Mouse (Mus musculus) yolk sac, embryonic 10.5 days (tissue): ENCODE data around the gene Tex52.
A peak's percentile ranks its signal among the peaks of the same experiment; 100 is the strongest.

Source experiments
- DNase-seq: peaks from one replicate; pipeline ENCODE4 v3.0.0-alpha.2; 2017; ENCODE audit warnings: low spot score

Gene Tex52

DNA sequence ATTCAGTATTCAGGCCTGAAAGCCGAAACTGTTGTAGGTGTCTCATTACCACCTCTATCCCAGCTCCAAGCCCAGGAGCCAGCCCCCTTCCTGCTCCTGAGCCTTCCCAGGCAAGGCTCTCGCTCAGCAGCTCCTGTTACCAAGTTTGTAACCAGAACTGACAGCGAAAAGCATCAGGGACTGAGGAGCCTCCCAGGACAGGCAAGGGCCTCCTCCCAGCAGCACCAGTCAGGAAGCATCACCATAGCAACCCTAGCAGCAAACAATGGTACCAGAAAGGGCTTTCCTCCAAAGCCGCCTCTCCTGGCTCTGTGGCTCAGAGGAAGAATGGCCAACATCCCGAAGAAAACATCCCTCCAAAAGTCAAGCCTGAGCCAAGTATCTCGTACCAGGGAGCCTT is at the start of gene Tex52, which contains the start of gene Gm44596:
Gene Tex52, plus strand, starts transcription at position 265 of the 400 bp plus-strand sequence.
Gene Gm44596, plus strand, starts transcription at position 312 of the 400 bp plus-strand sequence.
- no peak for DNase-seq

DNA sequence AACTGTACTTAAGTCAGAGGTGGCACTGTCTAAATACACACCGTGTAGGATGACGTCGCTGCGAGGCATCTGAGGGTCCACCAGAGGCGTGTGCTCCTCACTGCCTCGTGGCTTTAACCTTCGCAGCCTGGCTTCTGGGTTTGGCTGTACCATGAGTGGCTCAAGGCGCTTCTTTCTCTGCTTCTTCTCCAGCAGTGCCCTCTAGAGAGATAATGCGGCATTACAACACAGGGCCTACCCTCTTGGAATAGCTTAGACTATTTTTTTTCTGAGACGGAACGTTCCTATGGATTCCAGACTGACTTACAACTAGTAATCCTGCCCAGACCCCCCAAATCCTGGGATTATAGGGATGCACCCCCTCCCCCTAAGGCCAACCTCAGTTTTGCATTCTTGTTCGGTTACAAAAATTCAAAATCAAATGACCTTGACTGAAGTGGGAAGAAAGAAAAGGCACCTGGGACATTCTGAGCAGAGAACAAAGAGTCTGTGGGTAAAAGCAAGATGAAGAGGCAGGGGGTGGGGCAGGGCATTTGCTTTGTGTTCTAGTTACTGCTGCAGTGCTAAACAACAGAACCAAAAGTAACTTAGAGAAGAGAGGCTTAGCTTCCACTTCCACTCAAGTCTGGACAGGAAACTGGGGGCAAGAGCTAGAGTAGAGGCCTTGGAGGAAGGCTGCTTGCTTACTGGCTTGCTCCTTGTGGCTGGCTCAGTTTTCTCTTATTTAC is 40.7 kb upstream of the Tex52 start:
- DNase-seq, result peak; percentile 77

DNA sequence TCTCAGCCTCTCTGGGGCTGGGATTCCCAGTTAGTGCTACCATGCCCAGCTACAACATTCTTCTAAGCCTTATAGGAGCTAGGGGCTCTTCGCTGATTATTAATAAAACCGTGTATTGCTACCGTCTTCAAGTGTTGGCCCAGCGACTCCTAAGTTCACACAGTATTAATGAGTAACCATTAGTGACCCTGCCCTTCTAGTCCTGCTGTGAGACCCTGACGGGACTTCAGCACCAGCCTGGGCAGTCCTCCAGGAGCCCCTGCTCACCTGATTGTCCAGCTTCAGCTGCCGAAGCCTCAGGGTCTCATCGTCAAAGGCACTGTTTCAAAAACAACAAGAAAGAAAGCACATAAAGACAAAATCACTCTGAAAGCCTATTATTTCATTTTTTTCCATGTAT is 37.8 kb upstream of the Tex52 start:
- DNase-seq, result peak; percentile 60

DNA sequence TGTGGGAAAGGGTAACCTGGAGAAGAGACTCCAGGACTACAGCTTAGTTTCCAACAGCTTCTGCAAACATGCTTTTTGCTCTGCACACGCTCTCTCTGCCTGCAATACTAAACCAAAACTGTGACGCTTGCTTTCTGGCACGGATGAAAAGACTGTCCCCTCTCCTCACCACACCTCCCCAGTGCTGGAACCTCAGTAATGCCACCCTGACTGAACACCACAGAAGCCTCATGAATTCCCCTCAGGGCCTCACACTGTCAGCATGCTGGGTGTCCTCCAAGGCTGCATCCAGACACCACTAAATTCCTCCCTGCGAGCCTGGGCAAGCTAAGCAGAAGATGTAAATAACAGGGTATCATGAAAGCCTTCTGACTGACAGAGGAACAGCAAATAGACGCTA is 36.4 kb upstream of the Tex52 start:
- DNase-seq, result peak; percentile 36

DNA sequence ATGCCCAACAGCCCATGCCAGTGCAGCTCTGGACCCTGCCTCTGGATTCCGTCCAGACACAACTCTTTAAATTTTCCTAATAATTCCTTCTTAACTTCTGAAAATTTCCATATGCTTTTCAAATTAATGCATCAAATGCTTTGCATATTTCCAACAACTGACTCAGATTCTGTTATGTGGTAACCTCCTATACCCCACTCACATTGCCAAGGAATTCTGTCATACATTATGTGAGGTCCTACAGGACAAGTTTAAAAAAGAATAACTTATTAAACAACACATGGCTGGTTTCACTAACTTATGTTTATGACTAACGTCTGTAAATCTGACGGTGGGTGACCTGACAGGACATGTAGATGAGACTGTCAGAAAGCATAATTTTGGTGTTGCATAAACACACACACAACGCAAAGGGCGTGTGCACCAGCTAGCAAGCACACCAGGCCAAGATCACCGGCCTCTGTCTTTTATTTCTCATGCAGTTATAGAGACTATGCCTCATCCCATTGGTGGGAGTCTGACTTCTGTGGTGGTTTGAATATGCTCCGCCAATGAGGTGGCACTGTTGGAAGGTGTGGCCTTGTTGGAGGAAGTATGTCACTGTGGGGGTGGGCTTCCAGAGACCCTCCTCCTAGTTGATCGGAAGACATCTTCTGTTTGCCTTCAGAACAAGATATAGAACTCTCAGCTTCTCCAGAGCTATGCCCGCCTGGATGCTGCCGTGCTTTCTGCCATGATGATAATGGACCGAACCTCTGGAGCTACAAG is 33.1 kb upstream of the Tex52 start:
- no peak for DNase-seq

DNA sequence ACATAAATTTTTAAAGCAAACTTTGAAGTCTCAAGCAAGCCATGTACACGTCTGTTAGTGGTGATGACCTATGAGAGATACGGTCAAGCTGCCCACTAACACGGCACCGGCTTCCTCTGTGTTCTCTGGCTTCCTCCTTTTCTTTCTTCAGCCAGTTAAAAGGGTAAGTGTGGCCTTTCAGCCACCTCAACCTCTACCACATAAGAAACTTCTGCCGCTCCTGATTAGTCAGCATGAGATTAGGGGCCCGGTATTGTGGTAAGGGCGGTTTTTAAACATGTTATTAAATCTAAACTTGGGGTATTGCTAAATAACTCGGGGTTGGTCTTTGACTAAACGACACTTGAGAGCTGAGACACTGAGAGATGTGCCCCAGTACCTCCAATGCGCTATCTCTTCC is 29.6 kb upstream of the Tex52 start:
- DNase-seq, result no peak

DNA sequence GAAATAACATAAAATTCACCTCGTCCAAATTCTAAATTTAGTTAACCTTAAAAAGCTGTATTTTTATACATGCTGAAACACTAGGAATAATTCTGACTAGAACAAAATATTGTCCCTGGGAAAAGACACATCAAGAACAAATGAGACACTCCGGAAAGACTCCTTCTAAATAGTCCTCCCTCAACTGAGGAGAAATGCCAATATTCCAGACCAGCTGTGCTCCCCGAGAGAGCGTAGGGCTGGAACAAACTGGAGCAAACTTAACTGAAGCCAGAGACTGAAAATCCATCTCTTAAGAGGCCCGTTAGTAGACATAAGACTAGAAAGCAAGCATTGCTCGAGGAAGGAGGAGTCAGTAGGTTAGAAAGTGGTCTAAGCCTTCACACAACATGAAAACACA is 28.5 kb upstream of the Tex52 start:
- no peak for DNase-seq

GRCm38 (mm10) chr6:128349711-128350110 is 25.5 kb upstream of the Tex52 start:
- no peak for DNase-seq

DNA sequence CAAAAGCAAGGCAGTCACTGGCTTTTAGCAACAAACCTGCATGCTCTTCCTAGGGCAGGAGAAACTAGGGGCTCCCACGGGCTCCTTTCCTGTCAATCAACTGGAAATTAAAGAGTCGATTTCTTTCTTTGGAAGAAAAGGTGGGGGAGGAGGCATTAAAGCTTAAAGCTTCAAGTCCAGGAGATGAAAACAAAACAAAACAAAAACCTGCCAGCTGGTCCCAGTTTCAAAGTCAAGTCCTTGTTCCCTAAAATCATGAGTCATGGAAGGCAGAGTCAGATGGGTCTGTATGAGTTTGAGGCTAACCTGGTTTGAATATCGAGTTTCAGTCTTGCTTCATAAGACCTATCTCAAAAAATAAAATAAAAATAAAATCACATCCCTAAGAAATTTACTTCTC is 21.1 kb upstream of the Tex52 start:
- DNase-seq, result no peak

GRCm38 (mm10) chr6:128355201-128355681 is 20.0 kb upstream of the Tex52 start:
- DNase-seq, result no peak

GRCm38 (mm10) chr6:128355726-128356416 is 19.4 kb upstream of the Tex52 start, which contains the start of gene Tulp3:
Gene Tulp3, minus strand, starts transcription at chr6:128355851.
- peak; percentile 96 for DNase-seq

DNA sequence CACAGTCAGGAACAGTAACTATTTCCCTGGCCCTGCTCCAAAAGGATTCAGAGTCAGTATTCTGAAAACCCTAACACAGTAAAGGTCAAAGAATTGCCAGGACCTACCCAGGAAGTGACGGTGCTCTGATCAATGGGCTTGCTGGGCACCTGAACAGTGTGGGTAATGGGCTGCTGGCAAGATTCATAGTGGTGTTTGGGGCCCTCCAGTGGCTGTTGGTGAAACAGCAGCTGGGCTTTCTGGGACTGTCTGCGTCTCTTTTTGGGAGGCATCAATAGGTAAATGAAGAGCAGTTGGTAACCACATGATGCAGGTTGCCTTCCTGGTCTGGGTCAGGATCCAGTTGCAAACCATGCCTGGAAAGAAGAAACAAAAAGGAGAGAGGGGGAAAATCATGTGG is 16.3 kb upstream of the Tex52 start:
- DNase-seq, result no peak

- DNase-seq, result no peak
Observed at GRCm38 (mm10) chr6:128361901-128362300, 13.4 kb upstream of the Tex52 start.

DNA sequence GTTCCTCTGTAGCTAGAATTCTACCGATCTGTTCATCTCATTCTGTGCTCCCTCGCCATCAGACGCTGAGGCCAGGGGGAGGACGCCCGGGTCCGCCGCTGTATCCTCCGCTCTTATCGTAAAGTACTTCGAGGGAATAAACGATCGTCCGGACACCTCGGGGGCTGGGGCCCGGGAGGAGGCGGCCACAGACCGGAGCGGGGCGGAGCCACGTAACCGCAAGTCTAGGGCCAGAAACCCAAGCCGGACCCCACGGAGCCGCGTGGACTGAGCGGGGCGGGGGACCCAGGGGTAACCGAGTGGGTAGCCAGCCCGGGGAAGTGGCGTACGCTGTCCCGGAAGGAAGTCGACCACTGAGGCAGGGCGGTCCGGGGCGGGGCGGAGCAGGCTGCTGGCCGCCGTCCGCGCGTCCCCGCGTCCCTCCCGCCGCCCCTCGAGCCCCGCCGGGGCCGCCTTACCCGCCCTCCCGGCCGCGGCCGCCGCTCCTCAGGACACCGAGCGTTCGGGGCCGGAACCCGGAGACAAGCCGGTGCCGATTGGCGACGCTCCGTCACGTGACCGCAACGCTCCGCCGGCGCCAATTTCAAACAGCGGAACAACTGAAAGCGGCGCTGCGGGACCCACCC is 12.8 kb upstream of the Tex52 start, which contains the start of the genes Rhno1 and Foxm1:
Gene Rhno1, minus strand, starts transcription at position 531 of the 626 bp plus-strand sequence.
Gene Foxm1, plus strand, starts transcription at position 587 of the 626 bp plus-strand sequence.
- peak; percentile 89 for DNase-seq

- no peak for DNase-seq
Observed at GRCm38 (mm10) chr6:128363007-128363825, 12.0 kb upstream of the Tex52 start.

- no peak for DNase-seq
Observed at GRCm38 (mm10) chr6:128364721-128365120, 10.5 kb upstream of the Tex52 start.

- no peak for DNase-seq
Observed at GRCm38 (mm10) chr6:128366466-128366865, 8.8 kb upstream of the Tex52 start.

DNA sequence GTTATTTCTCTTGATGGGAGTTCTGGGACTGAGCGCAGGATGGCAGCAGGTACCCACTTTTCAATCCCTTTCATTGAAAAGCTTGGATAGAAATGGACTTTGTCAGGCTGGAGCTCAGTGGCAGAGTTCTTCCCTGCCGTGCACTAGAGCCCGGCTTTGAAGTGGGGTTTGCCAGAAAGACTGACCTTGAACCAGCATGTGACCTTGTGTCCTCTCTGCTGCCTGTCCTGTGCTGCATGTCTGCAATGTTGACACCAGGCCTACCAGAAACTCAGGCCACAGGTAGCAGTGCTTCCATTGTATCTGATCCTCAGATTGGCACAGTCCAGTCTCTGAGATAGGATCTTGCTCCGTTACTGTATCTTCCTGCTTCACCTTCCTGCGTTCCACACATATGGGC is 5.2 kb upstream of the Tex52 start:
- DNase-seq, result no peak

DNA sequence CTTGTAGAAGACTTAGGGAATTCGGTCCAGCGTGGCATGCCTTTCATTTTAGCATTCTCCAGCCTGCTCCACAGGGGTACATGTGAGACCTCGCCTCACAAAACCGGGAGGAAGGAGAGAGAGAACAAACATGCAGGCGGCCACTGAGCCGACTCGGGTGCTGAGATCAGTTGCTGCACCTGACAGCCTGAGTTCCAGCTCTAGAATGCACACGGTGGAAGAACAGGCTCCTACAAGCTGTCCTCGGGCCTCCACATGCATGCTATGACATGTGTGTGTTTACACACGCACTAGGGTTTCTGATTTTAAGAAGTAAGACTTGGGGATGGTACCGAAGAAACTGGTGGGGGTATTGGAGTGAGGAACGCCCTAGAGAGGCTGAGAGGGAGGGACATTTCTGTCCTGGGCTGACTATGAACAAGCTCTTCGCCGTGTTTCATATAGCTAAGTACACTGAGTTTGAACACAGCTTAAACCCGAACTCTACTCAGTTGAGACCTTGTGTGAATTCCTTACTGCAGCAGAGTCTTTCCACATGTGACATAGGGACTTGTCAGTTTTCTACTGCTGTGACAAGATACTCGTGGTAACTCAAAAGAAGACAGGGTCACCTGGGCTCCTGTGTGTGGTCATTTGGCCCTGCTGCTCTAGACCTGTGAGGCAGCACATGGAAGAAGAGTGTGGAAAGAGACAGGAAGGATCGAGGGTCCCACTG is 1.3 kb downstream of the Tex52 start:
- DNase-seq, result no peak

- no peak for DNase-seq
Observed at GRCm38 (mm10) chr6:128379636-128380035, 4.4 kb downstream of the Tex52 start.
